Mouse (Mus musculus): ENCODE data around the gene Adamts16. TPM values are rescaled to one million over a fixed set of nuclear protein-coding genes. Genes with fewer than 3 reads are reported as not detected.

Adamts16 gene
- polyA plus RNA-seq, 1 experiment, result 0.13 TPM

DNA sequence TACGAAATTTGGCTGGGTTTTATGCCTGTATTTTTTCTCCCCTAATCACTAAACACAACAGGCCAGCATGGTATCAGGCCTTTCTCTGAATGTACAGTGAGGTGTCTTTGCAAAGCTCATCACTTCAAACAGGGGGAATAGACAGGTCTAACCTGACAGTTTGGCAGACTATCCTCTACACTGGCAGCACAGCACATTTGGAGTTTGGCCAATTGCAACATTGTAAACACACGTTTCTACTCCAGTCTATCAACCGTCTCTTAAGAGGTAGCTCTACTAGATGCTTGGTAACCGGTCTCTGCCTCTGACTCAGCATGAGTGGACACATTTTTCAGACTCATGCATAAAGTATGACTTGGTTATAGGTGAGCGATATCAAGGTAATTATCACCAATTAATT lies 4.0 kb downstream of the Adamts16 start:
- WGBS, result 77% methylated on average over 5 of the region's 5 CpGs
- TF ChIP-seq CTCF (IDR thresholded peaks at IDR 0.05; ENCODE audit: borderline replicate concordance, control insufficient read depth, extremely low read depth, insufficient read depth, low read length, poor library complexity) (no peak), POLR2A (IDR thresholded peaks at IDR 0.05; ENCODE audit: control insufficient read depth, extremely low read depth, insufficient read depth, low read length, poor library complexity) (no peak)

DNA sequence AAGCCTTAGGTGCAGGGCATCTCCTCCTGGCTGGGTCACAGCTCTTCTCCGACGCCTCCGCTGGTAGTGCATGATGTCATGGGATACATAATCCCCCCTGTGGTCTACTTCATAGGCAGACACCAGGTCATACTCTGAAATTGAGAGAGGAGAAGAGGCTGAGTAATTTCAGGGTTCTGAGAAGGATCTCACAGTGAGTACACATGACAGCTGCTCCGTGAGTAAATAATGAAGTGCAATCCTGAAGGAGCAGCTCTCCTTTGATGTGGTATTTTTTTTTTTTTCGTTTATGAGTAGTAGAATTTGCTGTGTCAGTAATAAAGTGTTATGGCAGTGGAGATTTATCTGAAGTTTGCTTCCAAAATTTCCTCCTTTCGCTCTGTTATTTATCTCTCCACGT lies 5.4 kb downstream of the Adamts16 start:
- H3K36me3 ChIP-seq (ENCODE audit: control insufficient read depth, insufficient read depth, low read length), result no peaks in the 10 kb centered on the region
- TF ChIP-seq POLR2A (IDR thresholded peaks at IDR 0.05; ENCODE audit: control insufficient read depth, extremely low read depth, insufficient read depth, low read length, poor library complexity) (no peak), CTCF (IDR thresholded peaks at IDR 0.05; ENCODE audit: borderline replicate concordance, control insufficient read depth, extremely low read depth, insufficient read depth, low read length, poor library complexity) (no peak)
- WGBS, result 69% methylated on average over 7 of the region's 7 CpGs
- H3K4me1 ChIP-seq (replicated peaks; ENCODE audit: control insufficient read depth, insufficient read depth, low read length), result no peaks in the 10 kb centered on the region
- DNase-seq, result no peak
- H3K27ac ChIP-seq (ENCODE audit: control insufficient read depth, insufficient read depth, low read length), result no peak overlapping the region
- H3K27me3 ChIP-seq (ENCODE audit: control insufficient read depth, insufficient read depth, low read length), result no peaks in the 10 kb centered on the region
- no peak overlapping the region for H3K4me3 ChIP-seq (ENCODE audit: control insufficient read depth, insufficient read depth, low read length)

More for the DNA sequence above, 4.0 kb downstream of the Adamts16 start:
- Histone ChIP-seq H3K27me3 (ENCODE audit: control insufficient read depth, insufficient read depth, low read length) (no peaks in the 10 kb centered on the region), H3K36me3 (ENCODE audit: control insufficient read depth, insufficient read depth, low read length) (no peaks in the 10 kb centered on the region), H3K27ac (ENCODE audit: control insufficient read depth, insufficient read depth, low read length) (no peak overlapping the region), H3K4me3 (ENCODE audit: control insufficient read depth, insufficient read depth, low read length) (no peak overlapping the region), H3K4me1 (replicated peaks; ENCODE audit: control insufficient read depth, insufficient read depth, low read length) (no peaks in the 10 kb centered on the region)
- DNase-seq, result no peak

DNA sequence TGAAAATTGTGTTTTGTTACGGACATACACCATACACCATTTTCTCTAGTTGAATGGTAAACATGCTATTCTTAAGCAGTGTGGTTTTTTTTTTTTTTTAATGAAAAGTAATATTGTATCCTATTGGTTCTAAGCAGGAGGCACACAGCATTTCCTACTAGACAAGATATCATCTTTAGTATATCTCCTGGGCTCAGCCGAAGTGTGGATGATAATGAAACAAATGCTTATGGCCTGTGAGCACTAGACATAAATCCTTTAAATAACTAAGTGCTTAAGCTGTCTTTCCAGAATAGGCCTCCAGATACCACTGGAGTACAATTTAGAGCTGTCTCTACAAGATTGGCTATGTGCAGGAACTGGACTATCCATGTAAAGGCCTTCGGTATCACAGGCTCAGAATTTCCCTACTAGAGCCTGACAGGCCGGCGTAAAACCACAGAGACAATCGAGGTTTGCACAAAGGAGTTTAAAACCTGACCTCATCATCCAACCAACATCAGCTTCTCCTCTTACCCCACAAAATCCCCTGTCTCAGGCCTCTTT lies 8.9 kb downstream of the Adamts16 start:
- no peak overlapping the region for H3K27ac ChIP-seq (ENCODE audit: control insufficient read depth, insufficient read depth, low read length)
- H3K36me3 ChIP-seq (ENCODE audit: control insufficient read depth, insufficient read depth, low read length), result no peaks in the 10 kb centered on the region
- TF ChIP-seq POLR2A (IDR thresholded peaks at IDR 0.05; ENCODE audit: control insufficient read depth, extremely low read depth, insufficient read depth, low read length, poor library complexity), result no peak
- no peak for TF ChIP-seq CTCF (IDR thresholded peaks at IDR 0.05; ENCODE audit: borderline replicate concordance, control insufficient read depth, extremely low read depth, insufficient read depth, low read length, poor library complexity)
- DNase-seq, result no peak
- 68% methylated on average over 6 of the region's 6 CpGs for WGBS
- no peaks in the 10 kb centered on the region for H3K27me3 ChIP-seq (ENCODE audit: control insufficient read depth, insufficient read depth, low read length)
- H3K4me1 ChIP-seq (replicated peaks; ENCODE audit: control insufficient read depth, insufficient read depth, low read length), result no peaks in the 10 kb centered on the region
- H3K4me3 ChIP-seq (ENCODE audit: control insufficient read depth, insufficient read depth, low read length), result no peak overlapping the region

DNA sequence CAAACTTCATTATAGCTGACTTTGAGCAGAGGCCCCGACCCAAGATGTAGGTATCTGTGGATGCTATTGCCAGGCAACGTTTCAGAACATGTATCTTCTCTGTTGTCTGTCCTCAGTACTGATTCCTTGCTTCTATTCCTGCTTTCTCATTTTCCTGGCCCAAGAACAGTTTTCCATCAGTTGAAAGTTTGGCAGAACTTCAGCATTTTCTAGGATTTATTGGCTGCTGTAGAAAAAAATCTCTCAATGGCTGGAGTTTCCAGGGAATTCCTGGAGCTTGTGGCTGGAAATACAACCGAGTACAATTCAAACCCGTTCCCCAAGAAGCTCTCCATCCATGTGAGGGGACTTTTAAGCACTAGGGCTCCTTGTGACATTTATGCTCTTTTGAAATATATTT lies 10.6 kb downstream of the Adamts16 start:
- Histone ChIP-seq H3K4me3 (ENCODE audit: control insufficient read depth, insufficient read depth, low read length) (no peak overlapping the region), H3K4me1 (replicated peaks; ENCODE audit: control insufficient read depth, insufficient read depth, low read length) (no peaks in the 10 kb centered on the region)
- WGBS, result 89% methylated on average over 4 of the region's 4 CpGs

DNA sequence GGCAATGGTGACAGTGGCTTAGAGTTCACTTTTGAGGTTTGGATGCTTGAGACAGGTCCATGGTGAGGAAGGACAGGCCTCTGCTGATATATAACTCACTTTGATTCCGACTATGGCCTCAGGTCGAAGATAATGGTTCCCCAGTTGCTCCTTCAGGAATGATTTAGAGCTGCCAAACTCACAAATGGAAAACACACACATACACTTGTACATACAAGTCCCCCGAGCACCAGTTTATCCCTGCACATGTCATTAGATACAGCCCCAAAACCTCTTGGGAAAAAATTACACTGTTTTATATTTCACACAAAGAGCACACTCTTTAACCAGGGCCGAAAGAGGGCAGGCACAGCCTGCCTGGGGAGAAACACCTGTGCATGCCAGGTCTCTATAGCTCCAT lies 14.1 kb downstream of the Adamts16 start:
- no peaks in the 10 kb centered on the region; the same call in 1 of the 2 replicates for H3K4me1 ChIP-seq (replicated peaks; ENCODE audit: control insufficient read depth, insufficient read depth, low read length)
- no peak overlapping the region for H3K27ac ChIP-seq (ENCODE audit: control insufficient read depth, insufficient read depth, low read length)
- 85% methylated on average over 4 of the region's 4 CpGs for WGBS
- H3K27me3 ChIP-seq (ENCODE audit: control insufficient read depth, insufficient read depth, low read length), result no peaks in the 10 kb centered on the region
- DNase-seq, result no peak
- TF ChIP-seq CTCF (IDR thresholded peaks at IDR 0.05; ENCODE audit: borderline replicate concordance, control insufficient read depth, extremely low read depth, insufficient read depth, low read length, poor library complexity), result no peak
- TF ChIP-seq POLR2A (IDR thresholded peaks at IDR 0.05; ENCODE audit: control insufficient read depth, extremely low read depth, insufficient read depth, low read length, poor library complexity), result no peak
- no peaks in the 10 kb centered on the region for H3K36me3 ChIP-seq (ENCODE audit: control insufficient read depth, insufficient read depth, low read length)
- H3K4me3 ChIP-seq (ENCODE audit: control insufficient read depth, insufficient read depth, low read length), result no peak overlapping the region

More for the DNA sequence above, 10.6 kb downstream of the Adamts16 start:
- TF ChIP-seq CTCF (IDR thresholded peaks at IDR 0.05; ENCODE audit: borderline replicate concordance, control insufficient read depth, extremely low read depth, insufficient read depth, low read length, poor library complexity) (no peak), POLR2A (IDR thresholded peaks at IDR 0.05; ENCODE audit: control insufficient read depth, extremely low read depth, insufficient read depth, low read length, poor library complexity) (no peak)
- Histone ChIP-seq H3K27ac (ENCODE audit: control insufficient read depth, insufficient read depth, low read length) (no peak overlapping the region), H3K27me3 (ENCODE audit: control insufficient read depth, insufficient read depth, low read length) (no peaks in the 10 kb centered on the region), H3K36me3 (ENCODE audit: control insufficient read depth, insufficient read depth, low read length) (no peaks in the 10 kb centered on the region)
- DNase-seq, result no peak

DNA sequence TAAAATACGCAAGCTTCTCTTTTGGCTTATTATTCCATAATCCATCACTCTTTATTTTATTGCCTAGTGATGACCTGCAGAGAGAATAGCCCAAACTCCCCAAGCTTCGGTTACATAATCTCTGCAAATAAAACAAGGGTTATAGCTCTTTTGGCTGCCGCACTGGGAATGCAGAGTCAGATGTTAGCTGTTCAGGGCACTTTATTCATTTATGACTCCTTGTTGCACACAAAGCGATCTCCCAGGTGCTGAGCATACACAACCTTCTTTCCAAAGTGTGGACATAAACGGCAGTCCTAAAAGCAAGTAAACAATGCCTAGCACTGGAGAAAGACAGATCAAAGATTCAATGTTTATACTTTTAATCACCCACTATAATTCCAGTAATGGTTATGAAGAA lies 16.3 kb downstream of the Adamts16 start:
- H3K27ac ChIP-seq (ENCODE audit: control insufficient read depth, insufficient read depth, low read length), result no peak overlapping the region
- H3K27me3 ChIP-seq (ENCODE audit: control insufficient read depth, insufficient read depth, low read length), result no peaks in the 10 kb centered on the region
- H3K4me3 ChIP-seq (ENCODE audit: control insufficient read depth, insufficient read depth, low read length), result no peak overlapping the region
- TF ChIP-seq CTCF (IDR thresholded peaks at IDR 0.05; ENCODE audit: borderline replicate concordance, control insufficient read depth, extremely low read depth, insufficient read depth, low read length, poor library complexity) (no peak), POLR2A (IDR thresholded peaks at IDR 0.05; ENCODE audit: control insufficient read depth, extremely low read depth, insufficient read depth, low read length, poor library complexity) (no peak)
- H3K4me1 ChIP-seq (replicated peaks; ENCODE audit: control insufficient read depth, insufficient read depth, low read length), result no peaks in the 10 kb centered on the region; the same call in 1 of the 2 replicates
- H3K36me3 ChIP-seq (ENCODE audit: control insufficient read depth, insufficient read depth, low read length), result no peaks in the 10 kb centered on the region
- 94% methylated on average over 5 of the region's 5 CpGs for WGBS
- DNase-seq, result no peak

DNA sequence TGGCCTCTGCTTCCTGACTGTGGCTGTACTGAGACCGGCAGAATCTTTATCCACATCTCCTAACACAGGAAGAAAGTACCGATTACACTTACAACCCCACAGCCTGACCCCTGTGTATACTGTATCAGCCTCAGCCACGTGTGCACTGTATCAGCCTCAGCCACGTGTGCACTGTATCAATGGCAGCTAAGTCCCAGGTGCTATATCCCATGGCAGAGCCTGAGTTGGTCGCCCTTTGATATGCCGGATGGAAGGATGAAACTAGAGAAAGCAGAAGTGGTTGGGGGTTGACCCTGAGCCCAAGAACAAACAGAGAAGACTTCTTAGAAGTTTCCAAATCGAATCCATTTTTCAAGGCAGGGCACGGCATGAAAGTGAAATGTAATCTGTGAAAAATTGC lies 17.9 kb downstream of the Adamts16 start:
- WGBS, result 33% methylated on average over 8 of the region's 8 CpGs
- no peaks in the 10 kb centered on the region for H3K36me3 ChIP-seq (ENCODE audit: control insufficient read depth, insufficient read depth, low read length)
- H3K4me1 ChIP-seq (replicated peaks; ENCODE audit: control insufficient read depth, insufficient read depth, low read length), result no peaks in the 10 kb centered on the region; the same call in 1 of the 2 replicates
- no peaks in the 10 kb centered on the region for H3K27me3 ChIP-seq (ENCODE audit: control insufficient read depth, insufficient read depth, low read length)
- no peak overlapping the region for H3K27ac ChIP-seq (ENCODE audit: control insufficient read depth, insufficient read depth, low read length)
- no peak for DNase-seq
- no peak overlapping the region for H3K4me3 ChIP-seq (ENCODE audit: control insufficient read depth, insufficient read depth, low read length)
- TF ChIP-seq CTCF (IDR thresholded peaks at IDR 0.05; ENCODE audit: borderline replicate concordance, control insufficient read depth, extremely low read depth, insufficient read depth, low read length, poor library complexity), result no peak
- TF ChIP-seq POLR2A (IDR thresholded peaks at IDR 0.05; ENCODE audit: control insufficient read depth, extremely low read depth, insufficient read depth, low read length, poor library complexity), result no peak

Data from thymus, adult 2 months (tissue).